Mouse (Mus musculus) adrenal gland, adult 8-10 months (tissue): ENCODE results near the gene Olfm2. TPM values are rescaled to one million over a fixed set of nuclear protein-coding genes. Genes with fewer than 3 reads are reported as not detected.
A peak's percentile ranks its signal among the peaks of the same experiment; 100 is the strongest.
"Not testable (repeated sequence)": the region's sequence is repeated elsewhere in the genome, so short reads cannot be mapped to it uniquely, and the experiment has no call there.

ENCODE experiments used
- DNase-seq: peaks from one replicate; pipeline ENCODE4 v3.0.0; 2022
- total RNA-seq, 4 experiments: library from RNA; stranded (reverse); gene quantifications; 2 replicates each; pipeline ENCODE4 v1.2.4; 2022

The Olfm2 gene
- total RNA-seq, 4 experiments from 2014 or later: 0.42 to 1.1 (median 0.71) TPM

DNA sequence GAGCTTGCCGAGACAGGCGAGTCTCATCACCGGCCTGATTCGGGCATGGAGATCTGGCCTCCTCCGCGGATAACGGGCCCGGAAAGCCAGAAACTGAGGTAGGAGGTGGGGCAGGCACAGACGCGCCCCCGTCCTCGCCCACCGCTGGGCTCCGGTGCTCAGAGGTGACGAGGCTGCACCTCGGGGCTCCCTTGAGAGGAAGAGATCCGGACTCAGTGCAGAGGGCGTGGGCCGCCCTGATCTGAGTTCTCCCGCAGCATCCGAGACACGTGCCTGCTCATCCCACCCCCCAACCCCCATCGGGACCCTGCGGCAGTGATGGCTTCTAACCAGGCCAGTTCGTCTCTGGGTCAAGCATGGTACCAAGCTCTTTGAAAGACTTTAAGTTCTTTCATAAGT is 93.9 kb downstream of the Olfm2 start:
- no peak for DNase-seq

DNA sequence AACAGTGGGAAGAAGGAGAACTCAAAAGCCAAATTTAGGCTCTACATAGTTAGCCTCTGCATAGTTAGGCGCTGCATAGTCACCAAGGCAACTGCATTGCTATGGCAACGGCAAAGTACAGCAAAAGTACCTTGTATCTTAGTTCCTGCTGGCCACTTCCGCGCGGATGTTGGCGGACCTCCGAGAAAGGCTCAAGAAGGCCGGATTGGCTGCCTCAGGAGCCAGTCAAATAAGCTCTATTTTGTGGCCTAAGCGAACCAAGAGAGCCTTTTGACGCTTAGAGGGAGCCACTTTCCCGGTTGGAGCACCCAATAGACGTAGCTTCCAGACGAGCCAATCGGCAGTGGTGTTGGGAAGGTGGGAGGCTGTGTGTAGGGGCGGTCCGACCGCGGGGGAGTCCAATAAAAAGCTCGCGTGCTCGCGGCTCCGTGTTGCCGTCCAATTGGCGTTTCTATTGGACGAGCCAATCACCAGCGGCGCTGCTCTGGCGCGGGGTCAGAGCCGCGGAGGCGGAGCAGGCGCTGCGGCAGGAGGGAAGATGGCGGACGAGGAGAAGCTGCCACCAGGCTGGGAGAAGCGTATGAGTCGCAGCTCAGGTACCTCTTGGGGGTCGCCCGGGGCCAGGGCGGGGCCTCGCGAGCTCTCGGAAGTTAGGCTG is 94.4 kb downstream of the Olfm2 start, which contains the start of gene Pin1:
TSS of gene Pin1 (plus strand) at position 494 of the 658 bp plus-strand sequence.
- peak; percentile 100 for DNase-seq

DNA sequence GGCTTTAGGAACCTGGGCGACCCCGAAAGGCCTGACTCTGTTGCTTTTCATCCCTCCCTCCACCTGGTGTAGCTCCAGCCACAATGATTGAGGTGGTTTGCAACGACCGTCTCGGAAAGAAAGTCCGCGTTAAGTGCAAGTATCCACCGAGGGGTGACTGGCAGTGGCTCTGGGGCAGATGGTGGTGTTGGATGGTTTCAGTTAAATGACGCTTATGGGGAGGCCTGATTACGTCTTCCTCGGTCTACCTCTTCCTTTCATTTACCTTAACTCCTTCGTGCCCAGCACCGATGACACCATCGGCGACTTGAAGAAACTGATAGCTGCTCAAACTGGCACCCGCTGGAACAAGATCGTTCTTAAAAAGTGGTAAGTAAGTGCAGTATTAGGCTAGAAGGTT is 101.0 kb downstream of the Olfm2 start:
- peak; percentile 26 for DNase-seq

DNA sequence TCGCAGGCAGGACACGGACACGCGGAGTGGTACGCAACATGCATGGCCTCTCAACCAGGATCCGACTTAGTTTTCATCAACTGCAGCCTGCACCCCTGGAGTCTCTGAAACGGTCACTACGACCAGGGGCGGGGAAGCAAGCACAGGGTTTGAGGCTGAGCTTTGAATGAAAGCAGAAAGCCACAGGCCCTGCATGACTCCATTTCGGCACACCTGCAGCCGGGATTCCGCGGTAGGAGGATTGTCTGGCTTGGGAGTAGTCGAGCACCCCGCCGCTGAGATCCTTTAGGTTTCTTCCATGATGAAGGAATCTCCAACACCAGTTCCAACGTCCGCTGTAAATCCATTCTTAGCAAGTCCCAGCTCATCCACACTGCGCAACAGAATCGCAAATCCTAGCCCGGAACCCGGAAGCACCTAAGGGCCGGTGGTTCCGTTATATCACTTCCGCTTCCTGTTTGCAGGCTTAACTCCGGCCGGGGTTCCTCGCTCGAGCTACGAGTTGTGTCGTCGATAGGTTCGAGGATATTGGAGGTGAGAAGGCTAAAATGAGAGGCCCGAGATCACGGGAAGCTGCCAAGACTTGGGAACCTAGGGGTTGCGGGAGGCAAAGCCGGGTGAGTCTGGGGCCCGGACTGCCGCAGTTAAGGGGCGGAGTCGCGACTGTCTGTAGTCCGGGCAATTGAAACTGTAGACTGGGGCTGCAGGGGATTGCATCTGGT is 101.6 kb downstream of the Olfm2 start, which contains the start of gene Fbxl12:
TSS of gene Fbxl12 (minus strand) at position 408 of the 722 bp plus-strand sequence.
- peak; percentile 75 for DNase-seq

DNA sequence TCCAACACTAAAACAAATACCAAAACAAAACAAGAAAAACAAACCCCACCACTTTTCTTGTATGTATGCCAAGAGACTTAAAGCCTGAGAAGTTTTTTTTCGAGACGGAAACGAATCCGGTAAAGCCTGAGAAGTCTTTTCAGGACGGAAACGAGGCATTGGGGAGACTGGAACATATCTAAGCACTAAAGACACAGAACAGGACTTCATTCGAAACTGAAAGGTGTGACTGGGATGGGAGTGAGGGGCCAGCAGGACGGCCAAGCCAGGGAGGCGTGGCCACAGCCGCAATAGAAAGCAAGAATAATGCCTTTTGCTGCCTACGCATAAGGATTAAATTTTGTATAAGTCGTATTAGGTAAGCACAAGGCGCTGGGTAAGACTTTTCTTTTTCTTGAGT is 102.4 kb downstream of the Olfm2 start:
- DNase-seq: peak; percentile 7

DNA sequence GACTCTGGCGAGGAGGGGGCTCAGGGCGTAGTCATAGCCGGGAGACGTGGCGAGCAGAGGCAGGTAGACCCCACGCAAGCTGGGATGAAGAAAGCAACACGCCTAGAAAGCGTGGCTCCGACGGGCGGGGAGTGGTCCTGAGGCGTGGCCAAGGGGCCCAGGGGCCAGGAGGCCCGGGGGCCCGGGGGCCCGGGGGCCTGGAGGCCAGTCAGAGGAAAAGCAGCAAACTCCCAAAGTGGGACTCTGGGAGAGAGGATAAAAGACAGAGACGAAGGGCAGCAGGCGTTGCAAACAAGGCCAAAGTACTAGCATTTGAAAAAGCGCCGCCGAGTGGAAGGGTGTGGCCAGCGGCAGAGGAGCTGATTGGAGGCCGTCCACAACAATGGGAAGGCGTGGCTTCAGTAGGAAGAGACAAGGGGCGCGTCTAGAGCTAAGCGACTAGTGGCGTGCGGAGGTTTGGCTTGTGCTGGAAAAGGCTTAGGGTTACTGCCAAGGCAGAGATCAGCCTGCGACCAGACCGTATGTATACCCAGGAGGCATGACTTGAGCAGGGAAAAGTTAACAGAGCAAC is 103.2 kb downstream of the Olfm2 start:
- peak; percentile 87 for DNase-seq

DNA sequence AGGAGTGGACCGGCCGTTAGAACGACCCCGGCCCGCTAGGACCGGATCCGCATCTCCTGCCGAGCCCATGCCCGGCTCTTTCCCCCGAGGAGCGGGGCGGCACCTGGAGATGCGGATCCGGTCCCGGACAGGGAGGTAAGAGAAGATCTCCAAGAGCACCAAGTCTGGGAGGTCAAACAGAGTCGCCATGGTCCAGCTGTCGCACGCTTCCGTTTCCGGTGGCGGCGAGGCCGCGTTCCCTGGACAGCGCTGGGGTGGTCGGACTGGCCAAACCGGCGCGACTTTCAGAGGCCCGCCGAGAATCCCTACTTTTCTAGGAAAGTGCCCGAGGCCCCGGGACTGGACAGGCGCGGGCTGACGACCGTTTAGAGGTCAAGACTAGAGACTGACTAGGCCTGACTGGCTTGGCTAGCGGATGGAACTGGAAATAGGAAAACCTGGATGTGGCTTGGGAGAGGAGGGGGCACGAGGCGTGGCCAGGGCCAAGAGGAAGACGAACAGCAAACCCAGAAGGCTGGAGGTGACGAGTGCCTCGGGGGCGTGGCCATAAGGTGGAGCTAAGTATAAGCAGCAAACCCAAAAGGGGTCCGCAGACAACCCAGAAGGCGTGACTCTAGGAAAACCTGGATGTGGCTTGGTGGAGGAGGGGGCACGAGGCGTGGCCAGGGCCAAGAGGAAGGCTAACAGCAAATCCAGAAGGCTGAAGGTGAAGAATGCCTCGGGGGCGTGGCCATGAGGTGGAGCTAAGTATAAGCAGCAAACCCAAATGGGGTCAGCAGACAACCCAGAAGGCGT is 103.9 kb downstream of the Olfm2 start, which contains the start of gene Ubl5:
TSS of gene Ubl5 (plus strand) at position 778 of the 795 bp plus-strand sequence.
- DNase-seq: peak; percentile 55

DNA sequence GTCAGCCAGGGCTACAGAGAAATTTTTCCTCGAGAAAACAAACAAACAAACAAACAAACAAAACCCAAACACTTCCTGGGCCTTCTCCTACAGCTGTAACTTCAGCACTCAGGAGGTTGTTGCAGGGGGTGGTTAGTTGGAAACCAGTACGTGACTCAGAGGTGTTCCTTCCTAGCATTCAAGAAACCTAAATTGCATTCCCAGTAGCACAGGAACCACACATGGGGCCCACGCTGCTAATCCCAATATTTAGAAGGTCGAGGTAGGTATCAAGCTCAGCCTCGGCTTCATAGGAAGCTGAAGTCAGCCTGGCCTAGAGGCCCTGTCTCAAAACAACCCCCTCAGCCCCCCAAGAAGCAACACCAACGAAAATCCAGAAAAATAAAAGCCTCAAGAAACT is 104.6 kb downstream of the Olfm2 start:
- DNase-seq: no peak

DNA sequence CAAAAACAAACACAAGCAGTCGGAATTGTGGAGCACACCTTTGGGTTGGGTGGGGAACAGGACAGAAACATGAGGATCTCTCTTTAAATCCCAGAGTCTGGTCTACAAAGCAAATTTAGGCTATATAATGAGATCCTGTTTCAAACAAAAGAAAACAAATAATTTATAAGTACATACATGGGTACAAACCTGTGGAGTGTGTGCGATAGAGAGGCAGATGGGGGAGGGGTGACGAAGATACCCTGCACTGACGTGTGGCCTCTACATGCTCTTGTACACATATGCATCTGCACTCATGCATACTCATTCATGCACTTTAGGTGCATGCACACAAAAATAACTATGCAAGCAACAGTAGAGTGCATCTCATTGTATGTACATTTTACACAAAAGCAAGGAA is 106.7 kb downstream of the Olfm2 start:
- no peak for DNase-seq

DNA sequence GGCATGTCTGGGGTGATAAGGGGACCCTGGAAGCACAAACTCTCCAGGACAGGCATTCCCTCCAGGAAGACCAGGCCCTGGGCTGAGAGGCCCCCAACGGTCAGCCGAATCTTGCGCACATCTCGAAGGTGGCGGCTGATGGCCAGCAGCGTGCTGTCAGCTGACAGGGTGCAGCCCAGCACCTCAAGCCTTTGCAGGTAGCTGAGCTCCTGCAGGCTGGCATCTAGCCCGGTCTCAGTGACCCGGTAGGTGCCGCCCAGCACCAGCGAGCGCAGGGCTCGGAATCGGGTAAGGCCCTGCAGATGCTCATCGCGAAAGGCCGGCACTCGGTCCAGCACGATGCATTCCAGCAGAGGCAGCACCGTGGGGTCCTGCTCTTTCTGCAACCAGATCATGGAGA is 107.6 kb downstream of the Olfm2 start:
- DNase-seq: no peak

DNA sequence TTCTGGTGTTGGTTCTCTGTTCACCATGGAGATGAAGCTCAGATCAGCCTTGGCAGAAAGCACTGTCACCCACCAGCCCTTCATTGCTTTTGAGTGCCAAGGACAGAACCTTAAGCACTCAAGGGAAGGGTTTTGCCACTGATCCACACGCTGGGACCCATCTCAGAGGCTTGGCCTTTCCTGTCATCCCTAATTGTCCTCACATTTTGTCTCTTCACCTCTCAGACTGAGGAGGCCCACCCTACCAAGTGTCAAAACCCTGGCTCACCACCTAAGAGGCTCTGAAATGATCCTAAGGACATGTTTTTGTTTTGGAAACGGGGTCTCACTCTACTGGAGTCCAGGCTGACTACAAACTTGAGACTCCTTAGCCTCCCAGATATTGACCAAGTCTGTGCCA is 109.4 kb downstream of the Olfm2 start:
- DNase-seq: no peak

DNA sequence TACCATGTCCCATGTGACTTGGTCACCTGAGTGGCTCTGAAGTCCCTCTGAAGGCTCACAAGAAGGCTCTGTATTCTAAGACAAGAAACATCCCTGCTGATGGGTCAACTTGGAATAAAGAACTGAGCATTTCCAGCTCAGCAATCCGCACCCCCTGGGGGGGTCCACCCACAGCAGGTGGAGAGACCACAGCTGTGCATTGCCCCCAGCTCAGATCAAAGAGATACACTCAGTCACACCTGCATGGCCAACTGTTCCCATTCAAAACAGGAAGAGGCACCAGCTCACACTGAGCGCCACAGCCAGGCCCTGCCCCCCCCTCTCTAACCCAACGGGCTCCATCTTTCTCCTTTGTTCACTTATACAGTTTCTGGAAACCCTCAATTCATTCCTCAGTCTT is 109.9 kb downstream of the Olfm2 start:
- no peak for DNase-seq

DNA sequence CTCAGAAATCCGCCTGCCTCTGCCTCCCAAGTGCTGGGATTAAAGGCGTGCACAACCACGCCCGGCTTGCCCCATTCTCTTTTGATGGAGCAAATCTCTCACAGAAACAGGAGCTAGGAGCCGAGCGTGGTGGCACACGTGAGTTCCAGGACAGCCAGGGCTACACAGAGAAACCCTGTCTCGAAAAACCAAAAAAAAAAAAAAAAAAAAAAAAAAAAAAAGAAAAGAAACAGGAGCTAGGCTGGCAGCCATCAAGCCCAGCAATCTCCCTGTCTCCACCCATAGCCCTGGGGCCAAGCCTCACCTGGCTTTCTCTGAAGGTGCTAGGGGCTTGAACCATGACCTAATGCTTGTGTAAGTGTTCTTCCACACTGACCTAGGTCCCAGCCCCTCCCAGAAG is 110.5 kb downstream of the Olfm2 start:
- not testable (repeated sequence) for DNase-seq

DNA sequence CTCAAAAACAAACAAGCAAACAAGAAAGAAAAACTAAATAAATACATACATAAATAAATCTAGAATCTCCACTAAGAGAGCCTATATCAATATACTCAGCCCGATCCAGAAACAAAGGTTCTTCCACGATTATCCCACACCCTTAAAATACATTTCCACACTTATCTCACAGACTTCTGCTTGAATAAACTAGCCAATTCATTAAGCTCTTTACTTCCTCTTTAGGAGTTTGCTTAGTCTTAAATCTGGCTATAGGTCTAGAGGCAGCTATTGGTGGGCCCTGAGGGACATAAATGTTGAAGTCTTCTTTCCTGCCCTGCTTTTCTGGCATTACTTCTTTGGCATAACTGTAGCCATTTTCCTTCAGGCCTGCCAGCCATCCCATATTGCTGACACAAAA is 114.8 kb downstream of the Olfm2 start:
- no peak for DNase-seq

Other genes with a start within 250 kb of the Olfm2 start
- gene Zfp266, start 224.9 kb downstream of the Olfm2 start, total RNA-seq: 10 to 100 TPM; 35.1 to 60.2 (median 47.2) TPM
- gene Zfp846, start 165.1 kb downstream of the Olfm2 start, total RNA-seq: 10 to 100 TPM in 2 of 4 experiments, 1 to 10 TPM in 2; 5.6 to 11.6 (median 9.6) TPM
- 100 to 1,000 TPM; 273 to 388 (median 339) TPM for gene Ubl5, start 103.5 kb downstream of the Olfm2 start, total RNA-seq
- gene Fbxl12, start 101.6 kb downstream of the Olfm2 start, total RNA-seq: 10 to 100 TPM; 18.1 to 39.2 (median 25.6) TPM
- 10 to 100 TPM; 29.0 to 30.9 (median 30.3) TPM for gene Pin1, start 94.3 kb downstream of the Olfm2 start, total RNA-seq
- gene Col5a3, start 68.7 kb upstream of the Olfm2 start, total RNA-seq: 100 to 1,000 TPM in 3 of 4 experiments, 10 to 100 TPM in 1; 65.3 to 291 (median 201) TPM
- gene Rdh8, start 72.2 kb upstream of the Olfm2 start, total RNA-seq: not detected
- 10 to 100 TPM; 17.8 to 48.3 (median 32.4) TPM for gene A230050P20Rik, start 122.3 kb upstream of the Olfm2 start, total RNA-seq
- gene Angptl6, start 133.4 kb upstream of the Olfm2 start, total RNA-seq: 1 to 10 TPM; 2.7 to 4.8 (median 3.2) TPM
- 10 to 100 TPM; 27.8 to 43.1 (median 35.8) TPM for gene Ppan, start 141.8 kb upstream of the Olfm2 start, total RNA-seq
- gene Eif3g, start 152.3 kb upstream of the Olfm2 start, total RNA-seq: 100 to 1,000 TPM; 152 to 182 (median 170) TPM
- gene Dnmt1, start 213.5 kb upstream of the Olfm2 start, total RNA-seq: 10 to 100 TPM; 39.6 to 63.8 (median 47.8) TPM
- 10 to 100 TPM; 18.8 to 36.9 (median 26.6) TPM for gene S1pr2, start 230.4 kb upstream of the Olfm2 start, total RNA-seq